Mouse (Mus musculus): ENCODE results near the gene Sapcd1. TPM values are rescaled to one million over a fixed set of nuclear protein-coding genes. Genes with fewer than 3 reads are reported as not detected.

Gene Sapcd1
- not detected for polyA plus RNA-seq (2014; fragmentation: Illumina TruSeq; extraction: RNeasy Lipid Tissue Mini Kit (QIAGEN cat#74804); ENCODE audit: low read depth, low replicate concordance)

DNA sequence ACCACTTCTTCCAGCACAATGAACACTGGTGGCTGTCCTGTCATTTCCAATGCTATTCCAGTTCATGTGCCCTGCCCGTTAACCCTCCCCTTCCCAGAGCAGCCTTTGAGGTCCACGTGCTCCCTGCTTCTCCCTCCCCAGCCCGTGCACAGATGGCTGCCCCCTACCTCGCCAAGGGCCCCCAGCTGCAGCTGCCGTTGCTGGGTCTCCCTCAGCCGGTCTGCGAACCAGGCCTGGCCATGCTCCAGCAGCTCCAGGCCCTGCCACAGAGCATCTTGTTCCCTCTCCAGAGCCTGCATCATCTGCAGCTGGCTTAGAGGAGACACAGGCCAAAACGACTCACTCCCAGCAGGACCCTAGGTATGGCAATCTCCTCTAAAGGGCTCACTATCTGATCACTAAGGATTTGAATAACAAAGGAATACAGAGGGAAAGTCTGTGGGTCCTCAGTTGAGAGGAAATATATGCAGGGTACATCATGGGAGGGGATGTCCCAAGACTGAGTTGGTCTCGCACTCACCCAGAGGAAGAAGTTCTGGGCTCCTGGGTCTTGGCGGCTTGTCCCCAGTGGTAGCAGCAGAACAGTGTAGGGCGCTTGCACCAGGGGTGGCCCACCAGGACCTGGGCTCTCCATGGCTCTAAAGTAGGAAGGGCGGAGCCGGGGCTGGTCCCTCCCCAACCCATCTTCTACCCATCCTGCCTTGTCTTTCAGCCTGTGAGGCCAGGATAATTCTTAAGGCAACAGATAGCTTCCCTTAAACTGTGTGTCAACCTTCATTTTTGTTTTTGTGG lies at the start of gene Sapcd1:
Gene Sapcd1, minus strand, starts transcription at position 740 of the 792 bp plus-strand sequence.

DNA sequence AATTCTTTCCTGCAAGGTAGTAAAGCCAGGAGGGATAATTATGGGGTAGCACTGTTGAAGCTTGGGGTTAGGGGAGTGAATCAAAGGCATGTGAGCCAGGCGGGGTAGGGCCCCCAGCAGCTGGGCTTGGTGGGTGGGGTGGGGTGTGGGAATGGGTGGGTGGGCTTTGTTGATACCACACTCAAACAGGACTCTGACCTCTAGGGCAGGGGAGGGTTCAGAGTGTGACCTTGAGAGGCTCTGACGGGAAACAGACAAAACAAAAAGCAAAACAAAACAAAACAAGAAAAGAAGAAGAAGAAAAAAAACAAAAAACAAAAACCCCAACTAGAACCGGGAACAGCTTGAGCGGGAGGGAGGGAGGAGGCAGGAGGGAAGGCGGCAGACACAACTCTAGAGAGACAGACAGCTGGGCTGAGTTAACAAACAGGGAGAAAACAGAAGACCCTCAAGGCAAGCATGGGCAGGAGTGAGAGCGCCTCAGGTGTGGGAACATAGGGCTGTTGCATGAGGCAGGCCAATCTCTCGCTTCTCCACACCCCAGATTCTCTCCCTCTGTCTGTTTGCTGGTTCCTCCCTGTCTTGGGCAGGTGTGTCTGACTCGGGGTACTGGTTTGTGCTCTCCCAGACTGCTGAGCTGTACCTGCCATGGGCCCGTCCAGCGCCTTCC lies 48.8 kb upstream of the Sapcd1 start, which contains the start of gene Ly6g6e:
Gene Ly6g6e, plus strand, starts transcription at position 396 of the 670 bp plus-strand sequence.

DNA sequence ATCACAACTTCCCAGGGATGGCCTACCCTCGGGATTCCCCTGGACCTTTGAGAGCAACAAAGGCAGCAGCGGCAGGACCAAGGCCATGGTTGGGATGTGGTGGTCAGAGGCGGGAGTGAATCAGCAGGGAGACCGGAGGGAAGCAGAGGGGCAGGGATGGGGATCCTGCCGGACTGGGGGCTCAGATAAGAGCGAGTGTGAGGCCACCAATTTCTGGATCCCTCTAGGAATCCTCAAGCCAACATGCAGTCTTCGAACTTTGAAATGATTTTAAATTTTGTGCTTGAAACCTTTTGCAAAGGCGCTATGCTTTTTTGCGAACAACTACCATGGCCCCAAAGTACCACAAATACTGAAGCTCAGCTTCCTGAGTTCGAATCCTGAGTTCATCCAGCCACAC lies 38.3 kb upstream of the Sapcd1 start, which contains the start of gene Mpig6b:
Gene Mpig6b, minus strand, starts transcription at position 101 of the 400 bp plus-strand sequence.

DNA sequence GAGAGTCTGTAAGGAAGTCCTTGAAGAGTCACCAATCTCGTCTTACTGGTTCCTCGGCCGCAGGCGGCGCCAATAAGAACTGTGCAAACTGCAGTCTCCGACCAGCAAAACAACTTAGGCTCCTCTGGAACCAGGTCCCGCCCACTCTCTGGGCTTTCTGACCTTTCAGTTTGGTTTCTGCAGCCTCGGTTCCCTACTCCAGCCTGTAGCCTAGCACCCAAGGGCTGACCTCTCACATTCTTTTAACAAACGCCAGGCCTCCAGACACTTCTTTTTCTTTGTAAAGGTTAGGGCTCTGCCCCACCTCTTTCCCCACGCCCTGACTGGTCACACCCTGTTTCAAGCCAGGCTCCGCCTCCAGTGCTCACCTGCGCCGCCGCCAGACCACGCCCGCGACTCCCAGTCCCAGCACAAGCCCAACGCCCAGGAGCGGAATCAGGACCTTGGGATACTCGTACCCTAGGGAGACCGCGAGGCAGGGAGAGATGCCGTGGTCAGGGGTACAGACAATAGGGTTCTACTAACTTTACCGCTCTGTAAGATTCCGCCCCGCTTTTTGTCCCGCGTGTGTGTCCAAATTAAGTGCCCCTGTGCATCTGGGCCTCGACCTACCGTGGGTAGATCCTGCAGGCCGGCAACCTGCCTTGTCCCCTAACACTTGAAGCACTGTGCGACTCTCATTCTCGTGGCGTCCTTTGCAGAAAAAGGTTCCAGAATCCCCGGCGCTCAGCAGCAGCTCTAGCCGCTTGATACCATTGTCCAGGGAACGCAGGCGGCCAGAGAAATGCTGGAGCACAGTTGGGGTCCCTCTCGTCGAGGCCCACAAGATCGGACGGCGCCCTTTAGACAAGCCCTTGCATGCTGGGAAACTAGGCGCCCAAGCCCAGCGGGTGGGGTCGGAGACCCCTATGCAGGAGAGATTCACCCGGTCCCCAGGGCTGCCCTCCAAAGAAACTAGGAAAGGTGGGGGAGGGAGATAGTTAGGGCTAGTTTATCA lies 37.4 kb upstream of the Sapcd1 start, which contains the start of gene Ly6g6c:
Gene Ly6g6c, plus strand, starts transcription at position 438 of the 997 bp plus-strand sequence.

DNA sequence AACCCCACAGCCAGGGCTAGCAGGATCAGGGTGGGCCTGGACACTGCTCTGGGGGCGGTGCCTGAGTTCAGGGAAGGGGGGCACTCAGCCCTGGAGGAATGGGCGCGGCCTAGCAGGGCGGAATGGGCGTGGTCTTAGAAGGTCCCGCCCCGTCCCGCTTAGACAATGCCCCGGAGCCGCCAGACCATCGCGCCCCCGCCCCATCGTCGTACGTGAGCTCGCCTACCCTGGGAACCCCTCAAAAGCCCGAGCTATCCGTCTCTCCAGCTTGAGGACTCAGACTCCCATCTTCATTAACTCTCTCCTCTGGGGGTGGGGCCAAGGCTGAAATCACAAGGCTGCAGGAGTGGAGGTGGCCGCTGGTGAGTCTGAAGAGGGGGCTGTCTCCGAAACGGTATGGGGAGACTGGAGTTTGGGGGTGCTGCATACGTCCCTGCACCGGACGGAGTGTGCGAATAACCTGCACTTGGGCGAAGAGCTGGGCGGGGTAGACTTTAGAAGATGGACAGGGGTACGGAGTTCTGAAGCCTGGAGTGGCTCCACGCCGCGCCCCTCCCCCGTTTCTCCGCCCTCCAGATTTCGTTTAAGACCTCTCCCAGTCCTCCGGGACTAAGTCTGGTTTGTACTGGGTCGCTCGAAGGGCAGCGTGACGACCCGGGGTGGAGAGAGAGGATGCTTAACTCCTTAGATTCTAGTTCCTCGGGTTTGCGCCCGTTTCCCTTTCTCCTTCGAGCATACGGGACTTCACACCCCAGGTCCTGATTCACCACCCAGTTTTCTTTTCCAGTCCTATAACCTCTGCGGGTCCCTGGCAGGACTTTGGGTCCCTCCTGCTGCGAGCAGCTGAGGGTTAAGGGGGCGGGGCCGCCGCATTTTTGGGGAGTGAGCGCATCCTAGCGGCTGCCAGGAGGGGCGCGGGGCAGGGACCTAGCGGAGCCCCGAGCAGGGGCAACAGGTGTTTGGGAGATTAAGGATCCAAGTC lies 31.4 kb upstream of the Sapcd1 start, which contains the start of gene Ddah2:
Gene Ddah2, plus strand, starts transcription at position 125 of the 982 bp plus-strand sequence.

DNA sequence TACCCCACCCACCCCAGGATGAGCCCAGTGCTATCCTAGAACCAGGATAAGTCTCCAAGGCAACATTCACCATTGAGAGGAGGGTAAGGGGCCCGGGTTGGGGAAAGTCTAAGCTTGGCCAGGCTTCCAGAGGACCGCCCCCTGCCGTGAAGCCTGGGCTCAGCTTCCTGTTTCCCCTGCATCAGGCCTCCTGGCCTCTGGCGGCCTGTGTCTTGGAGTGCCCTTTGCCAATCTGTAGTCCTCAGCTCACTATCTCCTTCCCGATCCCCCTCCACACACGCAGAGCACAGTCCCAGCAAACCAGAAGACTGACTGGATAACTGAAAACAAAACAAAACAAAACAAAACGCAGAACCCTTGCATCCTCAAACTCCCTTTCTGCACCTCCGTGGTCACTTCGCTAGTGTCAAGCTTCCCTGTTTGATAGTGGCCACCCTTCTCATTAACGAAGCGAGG lies 21.8 kb upstream of the Sapcd1 start, which contains the start of gene Clic1:
Gene Clic1, plus strand, starts transcription at position 406 of the 456 bp plus-strand sequence.

DNA sequence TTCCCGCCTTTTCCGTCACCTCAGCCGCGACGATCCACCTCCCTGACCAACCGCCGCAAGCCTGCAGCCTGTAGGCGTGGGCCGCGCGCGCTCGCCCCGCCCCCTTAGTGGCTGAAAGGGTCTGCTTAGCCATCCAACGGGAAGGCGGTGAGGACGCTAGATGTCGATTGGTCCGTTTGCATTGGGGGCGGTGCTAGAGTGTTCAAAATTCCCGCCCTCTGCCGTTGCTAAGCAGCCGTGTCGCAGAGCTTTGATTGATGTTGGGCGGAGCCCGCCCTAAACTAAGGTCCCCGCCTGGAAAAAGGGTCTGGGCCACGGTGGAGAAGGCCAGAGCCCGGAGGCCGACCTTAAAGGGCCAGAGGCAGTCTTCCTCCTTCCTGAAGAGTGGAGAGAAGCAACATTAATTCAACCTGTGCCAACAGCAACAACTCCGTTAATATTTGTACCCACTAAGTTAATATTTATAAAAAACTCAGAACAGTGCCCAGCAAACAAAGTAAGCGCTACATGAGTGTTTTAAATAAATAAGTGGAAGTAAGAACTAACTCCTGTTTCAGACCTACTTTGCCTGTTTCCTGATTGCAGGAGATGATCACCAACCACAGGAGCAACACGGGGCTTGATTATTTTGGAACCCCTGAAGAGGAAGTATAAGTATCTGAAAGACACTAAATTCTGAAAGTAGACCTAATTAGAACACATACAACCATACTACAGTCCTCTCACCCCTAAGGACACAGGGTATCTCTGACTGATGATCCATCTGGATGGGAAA lies 19.1 kb upstream of the Sapcd1 start, which contains the start of gene Msh5:
Gene Msh5, minus strand, starts transcription at position 65 of the 775 bp plus-strand sequence.

DNA sequence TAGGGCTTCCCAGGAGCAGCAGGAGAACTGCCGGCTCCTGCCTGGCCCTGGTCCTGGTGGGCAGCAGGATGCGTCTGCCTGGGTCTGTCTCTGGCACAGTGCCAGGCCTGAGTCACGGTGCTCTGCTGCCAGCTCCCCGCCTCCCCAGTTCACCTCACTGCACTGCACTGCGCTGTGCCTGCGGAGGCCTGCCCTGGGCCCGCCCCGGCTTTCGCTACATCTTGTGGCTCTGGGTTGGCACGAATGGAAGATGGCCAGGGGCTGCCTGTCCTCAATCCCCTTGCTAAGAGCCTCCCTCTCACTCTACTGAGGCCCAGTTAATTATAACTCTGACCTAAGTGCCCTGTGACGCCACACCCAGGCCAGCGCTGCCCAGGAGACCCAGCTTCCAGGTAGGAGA lies 11.4 kb downstream of the Sapcd1 start, which contains the start of gene Vwa7:
Gene Vwa7, plus strand, starts transcription at position 204 of the 400 bp plus-strand sequence.

DNA sequence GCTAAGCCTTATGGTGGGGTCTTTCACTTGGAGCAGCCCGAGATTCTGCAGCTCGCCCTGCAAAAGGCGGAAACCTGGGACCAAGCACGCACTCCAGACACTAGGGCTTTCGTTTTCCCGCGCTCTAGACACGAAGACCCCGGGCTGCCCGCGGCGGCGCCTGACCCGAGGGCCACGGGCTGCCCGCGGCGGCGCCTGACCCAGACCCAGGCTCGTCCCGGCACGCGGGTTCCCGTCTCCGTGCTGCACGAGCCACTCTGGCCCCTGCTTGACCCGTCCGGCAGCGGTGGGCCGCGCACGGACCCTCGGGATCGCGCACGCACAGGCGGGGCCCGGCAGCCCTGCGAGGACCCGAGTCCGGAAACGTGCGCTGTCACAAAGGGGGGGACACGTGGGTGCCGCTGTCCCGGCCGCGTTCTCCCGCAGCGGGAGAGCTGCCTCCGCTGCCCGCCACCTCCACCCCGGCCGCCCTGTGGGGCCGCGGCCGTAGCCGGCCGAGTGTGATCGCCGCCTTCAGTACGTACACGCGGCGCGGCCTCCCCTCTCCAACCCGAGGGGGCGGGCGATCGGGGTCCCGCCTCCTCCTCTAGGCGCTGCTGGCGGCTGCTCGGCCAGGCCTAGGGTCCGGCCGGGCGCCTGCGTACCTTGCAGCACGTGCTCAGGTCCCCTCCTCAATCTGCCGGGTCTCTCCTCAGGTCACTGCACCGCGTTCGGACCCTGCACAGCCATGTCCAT lies 26.9 kb downstream of the Sapcd1 start, which contains the start of gene Vars:
Gene Vars, plus strand, starts transcription at position 271 of the 735 bp plus-strand sequence.

DNA sequence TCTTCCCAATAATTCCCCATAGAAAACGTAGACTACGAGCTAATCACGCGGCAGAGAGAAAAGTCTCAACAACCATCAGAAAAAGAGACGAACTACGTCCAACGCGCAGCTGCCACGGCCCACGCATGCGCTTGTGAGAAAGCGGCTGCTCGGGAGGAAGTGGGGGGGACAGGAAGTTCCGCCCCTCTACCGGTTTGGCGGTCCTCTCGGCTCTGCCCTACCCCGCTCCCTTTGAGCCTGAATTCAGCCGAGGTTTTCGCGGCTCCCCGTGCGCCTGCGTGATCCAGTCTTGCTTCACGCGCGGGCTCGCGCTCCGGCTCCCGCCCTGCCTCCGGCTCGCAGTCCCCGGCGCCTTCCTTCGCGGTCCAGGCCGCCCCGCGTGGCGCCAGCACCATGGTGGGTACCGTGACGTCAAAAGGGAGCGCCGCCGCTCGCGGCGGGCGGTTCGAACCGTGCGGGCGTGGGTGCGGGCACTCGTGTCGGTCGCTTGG lies 46.1 kb downstream of the Sapcd1 start, which contains the start of gene Lsm2:
Gene Lsm2, plus strand, starts transcription at position 173 of the 491 bp plus-strand sequence.

Other genes starting within 250 kb of the Sapcd1 start
- gene Cyp21a1, start 223.5 kb downstream of the Sapcd1 start, polyA plus RNA-seq (2014; fragmentation: Illumina TruSeq; extraction: RNeasy Lipid Tissue Mini Kit (QIAGEN cat#74804); ENCODE audit: low read depth, low replicate concordance) = not detected
- 2.6 TPM for gene Stk19, start 191.1 kb downstream of the Sapcd1 start, polyA plus RNA-seq (2014; fragmentation: Illumina TruSeq; extraction: RNeasy Lipid Tissue Mini Kit (QIAGEN cat#74804); ENCODE audit: low read depth, low replicate concordance)
- 3.0 TPM for gene Dxo, start 191.0 kb downstream of the Sapcd1 start, polyA plus RNA-seq (2014; fragmentation: Illumina TruSeq; extraction: RNeasy Lipid Tissue Mini Kit (QIAGEN cat#74804); ENCODE audit: low read depth, low replicate concordance)
- gene Skiv2l, start 177.8 kb downstream of the Sapcd1 start, polyA plus RNA-seq (2014; fragmentation: Illumina TruSeq; extraction: RNeasy Lipid Tissue Mini Kit (QIAGEN cat#74804); ENCODE audit: low read depth, low replicate concordance) = 2.3 TPM
- 1.4 TPM for gene Nelfe, start 177.6 kb downstream of the Sapcd1 start, polyA plus RNA-seq (2014; fragmentation: Illumina TruSeq; extraction: RNeasy Lipid Tissue Mini Kit (QIAGEN cat#74804); ENCODE audit: low read depth, low replicate concordance)
- gene Cfb, start 165.5 kb downstream of the Sapcd1 start, polyA plus RNA-seq (2014; fragmentation: Illumina TruSeq; extraction: RNeasy Lipid Tissue Mini Kit (QIAGEN cat#74804); ENCODE audit: low read depth, low replicate concordance) = 38.0 TPM
- 1.5 TPM for gene Zbtb12, start 148.5 kb downstream of the Sapcd1 start, polyA plus RNA-seq (2014; fragmentation: Illumina TruSeq; extraction: RNeasy Lipid Tissue Mini Kit (QIAGEN cat#74804); ENCODE audit: low read depth, low replicate concordance)
- gene Gm20547, start 146.0 kb downstream of the Sapcd1 start, polyA plus RNA-seq (2014; fragmentation: Illumina TruSeq; extraction: RNeasy Lipid Tissue Mini Kit (QIAGEN cat#74804); ENCODE audit: low read depth, low replicate concordance) = 16.3 TPM
- 7.3 TPM for gene C2, start 129.8 kb downstream of the Sapcd1 start, polyA plus RNA-seq (2014; fragmentation: Illumina TruSeq; extraction: RNeasy Lipid Tissue Mini Kit (QIAGEN cat#74804); ENCODE audit: low read depth, low replicate concordance)
- 7.7 TPM for gene Ehmt2, start 129.5 kb downstream of the Sapcd1 start, polyA plus RNA-seq (2014; fragmentation: Illumina TruSeq; extraction: RNeasy Lipid Tissue Mini Kit (QIAGEN cat#74804); ENCODE audit: low read depth, low replicate concordance)
- 8.2 TPM for gene Slc44a4, start 113.5 kb downstream of the Sapcd1 start, polyA plus RNA-seq (2014; fragmentation: Illumina TruSeq; extraction: RNeasy Lipid Tissue Mini Kit (QIAGEN cat#74804); ENCODE audit: low read depth, low replicate concordance)
- gene Neu1, start 96.8 kb downstream of the Sapcd1 start, polyA plus RNA-seq (2014; fragmentation: Illumina TruSeq; extraction: RNeasy Lipid Tissue Mini Kit (QIAGEN cat#74804); ENCODE audit: low read depth, low replicate concordance) = 25.6 TPM
- gene Hspa1b, start 68.8 kb downstream of the Sapcd1 start, polyA plus RNA-seq (2014; fragmentation: Illumina TruSeq; extraction: RNeasy Lipid Tissue Mini Kit (QIAGEN cat#74804); ENCODE audit: low read depth, low replicate concordance) = 17.9 TPM
- not detected for gene Gm20481, start 58.1 kb downstream of the Sapcd1 start, polyA plus RNA-seq (2014; fragmentation: Illumina TruSeq; extraction: RNeasy Lipid Tissue Mini Kit (QIAGEN cat#74804); ENCODE audit: low read depth, low replicate concordance)
- 8.4 TPM for gene Hspa1a, start 55.9 kb downstream of the Sapcd1 start, polyA plus RNA-seq (2014; fragmentation: Illumina TruSeq; extraction: RNeasy Lipid Tissue Mini Kit (QIAGEN cat#74804); ENCODE audit: low read depth, low replicate concordance)
- gene Hspa1l, start 55.3 kb downstream of the Sapcd1 start, polyA plus RNA-seq (2014; fragmentation: Illumina TruSeq; extraction: RNeasy Lipid Tissue Mini Kit (QIAGEN cat#74804); ENCODE audit: low read depth, low replicate concordance) = not detected
- gene Lsm2, start 46.2 kb downstream of the Sapcd1 start, polyA plus RNA-seq (2014; fragmentation: Illumina TruSeq; extraction: RNeasy Lipid Tissue Mini Kit (QIAGEN cat#74804); ENCODE audit: low read depth, low replicate concordance) = 12.6 TPM
- 5.7 TPM for gene Vars, start 27.0 kb downstream of the Sapcd1 start, polyA plus RNA-seq (2014; fragmentation: Illumina TruSeq; extraction: RNeasy Lipid Tissue Mini Kit (QIAGEN cat#74804); ENCODE audit: low read depth, low replicate concordance)
- not detected for gene Vwa7, start 11.4 kb downstream of the Sapcd1 start, polyA plus RNA-seq (2014; fragmentation: Illumina TruSeq; extraction: RNeasy Lipid Tissue Mini Kit (QIAGEN cat#74804); ENCODE audit: low read depth, low replicate concordance)
- gene Msh5, start 18.7 kb upstream of the Sapcd1 start, polyA plus RNA-seq (2014; fragmentation: Illumina TruSeq; extraction: RNeasy Lipid Tissue Mini Kit (QIAGEN cat#74804); ENCODE audit: low read depth, low replicate concordance) = 1.1 TPM
- 25.4 TPM for gene Clic1, start 21.9 kb upstream of the Sapcd1 start, polyA plus RNA-seq (2014; fragmentation: Illumina TruSeq; extraction: RNeasy Lipid Tissue Mini Kit (QIAGEN cat#74804); ENCODE audit: low read depth, low replicate concordance)
- 0.97 TPM for gene Ddah2, start 31.0 kb upstream of the Sapcd1 start, polyA plus RNA-seq (2014; fragmentation: Illumina TruSeq; extraction: RNeasy Lipid Tissue Mini Kit (QIAGEN cat#74804); ENCODE audit: low read depth, low replicate concordance)
- gene Ly6g6c, start 37.4 kb upstream of the Sapcd1 start, polyA plus RNA-seq (2014; fragmentation: Illumina TruSeq; extraction: RNeasy Lipid Tissue Mini Kit (QIAGEN cat#74804); ENCODE audit: low read depth, low replicate concordance) = not detected
- 1.1 TPM for gene Mpig6b, start 38.2 kb upstream of the Sapcd1 start, polyA plus RNA-seq (2014; fragmentation: Illumina TruSeq; extraction: RNeasy Lipid Tissue Mini Kit (QIAGEN cat#74804); ENCODE audit: low read depth, low replicate concordance)
- not detected for gene Ly6g6e, start 48.9 kb upstream of the Sapcd1 start, polyA plus RNA-seq (2014; fragmentation: Illumina TruSeq; extraction: RNeasy Lipid Tissue Mini Kit (QIAGEN cat#74804); ENCODE audit: low read depth, low replicate concordance)
- gene Ly6g6d, start 50.0 kb upstream of the Sapcd1 start, polyA plus RNA-seq (2014; fragmentation: Illumina TruSeq; extraction: RNeasy Lipid Tissue Mini Kit (QIAGEN cat#74804); ENCODE audit: low read depth, low replicate concordance) = not detected
- gene Ly6g6f, start 57.6 kb upstream of the Sapcd1 start, polyA plus RNA-seq (2014; fragmentation: Illumina TruSeq; extraction: RNeasy Lipid Tissue Mini Kit (QIAGEN cat#74804); ENCODE audit: low read depth, low replicate concordance) = not detected
- 7.6 TPM for gene Abhd16a, start 61.2 kb upstream of the Sapcd1 start, polyA plus RNA-seq (2014; fragmentation: Illumina TruSeq; extraction: RNeasy Lipid Tissue Mini Kit (QIAGEN cat#74804); ENCODE audit: low read depth, low replicate concordance)
- gene Ly6g5c, start 80.3 kb upstream of the Sapcd1 start, polyA plus RNA-seq (2014; fragmentation: Illumina TruSeq; extraction: RNeasy Lipid Tissue Mini Kit (QIAGEN cat#74804); ENCODE audit: low read depth, low replicate concordance) = not detected
- gene Ly6g5b, start 87.4 kb upstream of the Sapcd1 start, polyA plus RNA-seq (2014; fragmentation: Illumina TruSeq; extraction: RNeasy Lipid Tissue Mini Kit (QIAGEN cat#74804); ENCODE audit: low read depth, low replicate concordance) = not detected
- 0.85 TPM for gene Gpank1, start 93.4 kb upstream of the Sapcd1 start, polyA plus RNA-seq (2014; fragmentation: Illumina TruSeq; extraction: RNeasy Lipid Tissue Mini Kit (QIAGEN cat#74804); ENCODE audit: low read depth, low replicate concordance)
- gene Csnk2b, start 94.0 kb upstream of the Sapcd1 start, polyA plus RNA-seq (2014; fragmentation: Illumina TruSeq; extraction: RNeasy Lipid Tissue Mini Kit (QIAGEN cat#74804); ENCODE audit: low read depth, low replicate concordance) = 187 TPM
- 0.53 TPM for gene D17H6S53E, start 98.4 kb upstream of the Sapcd1 start, polyA plus RNA-seq (2014; fragmentation: Illumina TruSeq; extraction: RNeasy Lipid Tissue Mini Kit (QIAGEN cat#74804); ENCODE audit: low read depth, low replicate concordance)
- gene Apom, start 104.0 kb upstream of the Sapcd1 start, polyA plus RNA-seq (2014; fragmentation: Illumina TruSeq; extraction: RNeasy Lipid Tissue Mini Kit (QIAGEN cat#74804); ENCODE audit: low read depth, low replicate concordance) = 4.8 TPM
- 3.9 TPM for gene Bag6, start 107.2 kb upstream of the Sapcd1 start, polyA plus RNA-seq (2014; fragmentation: Illumina TruSeq; extraction: RNeasy Lipid Tissue Mini Kit (QIAGEN cat#74804); ENCODE audit: low read depth, low replicate concordance)
- 2.1 TPM for gene Prrc2a, start 136.9 kb upstream of the Sapcd1 start, polyA plus RNA-seq (2014; fragmentation: Illumina TruSeq; extraction: RNeasy Lipid Tissue Mini Kit (QIAGEN cat#74804); ENCODE audit: low read depth, low replicate concordance)
- gene Aif1, start 148.1 kb upstream of the Sapcd1 start, polyA plus RNA-seq (2014; fragmentation: Illumina TruSeq; extraction: RNeasy Lipid Tissue Mini Kit (QIAGEN cat#74804); ENCODE audit: low read depth, low replicate concordance) = 2.3 TPM
- not detected for gene Lst1, start 160.4 kb upstream of the Sapcd1 start, polyA plus RNA-seq (2014; fragmentation: Illumina TruSeq; extraction: RNeasy Lipid Tissue Mini Kit (QIAGEN cat#74804); ENCODE audit: low read depth, low replicate concordance)
- gene Ltb, start 166.4 kb upstream of the Sapcd1 start, polyA plus RNA-seq (2014; fragmentation: Illumina TruSeq; extraction: RNeasy Lipid Tissue Mini Kit (QIAGEN cat#74804); ENCODE audit: low read depth, low replicate concordance) = not detected
- gene Tnf, start 174.0 kb upstream of the Sapcd1 start, polyA plus RNA-seq (2014; fragmentation: Illumina TruSeq; extraction: RNeasy Lipid Tissue Mini Kit (QIAGEN cat#74804); ENCODE audit: low read depth, low replicate concordance) = not detected
- gene Lta, start 177.3 kb upstream of the Sapcd1 start, polyA plus RNA-seq (2014; fragmentation: Illumina TruSeq; extraction: RNeasy Lipid Tissue Mini Kit (QIAGEN cat#74804); ENCODE audit: low read depth, low replicate concordance) = not detected
- not detected for gene Gm16181, start 192.8 kb upstream of the Sapcd1 start, polyA plus RNA-seq (2014; fragmentation: Illumina TruSeq; extraction: RNeasy Lipid Tissue Mini Kit (QIAGEN cat#74804); ENCODE audit: low read depth, low replicate concordance)
- 5.2 TPM for gene Atp6v1g2, start 205.6 kb upstream of the Sapcd1 start, polyA plus RNA-seq (2014; fragmentation: Illumina TruSeq; extraction: RNeasy Lipid Tissue Mini Kit (QIAGEN cat#74804); ENCODE audit: low read depth, low replicate concordance)
- gene Nfkbil1, start 207.8 kb upstream of the Sapcd1 start, polyA plus RNA-seq (2014; fragmentation: Illumina TruSeq; extraction: RNeasy Lipid Tissue Mini Kit (QIAGEN cat#74804); ENCODE audit: low read depth, low replicate concordance) = not detected
- gene Ddx39b, start 213.7 kb upstream of the Sapcd1 start, polyA plus RNA-seq (2014; fragmentation: Illumina TruSeq; extraction: RNeasy Lipid Tissue Mini Kit (QIAGEN cat#74804); ENCODE audit: low read depth, low replicate concordance) = 4.9 TPM
- gene H2-D1, start 234.7 kb upstream of the Sapcd1 start, polyA plus RNA-seq (2014; fragmentation: Illumina TruSeq; extraction: RNeasy Lipid Tissue Mini Kit (QIAGEN cat#74804); ENCODE audit: low read depth, low replicate concordance) = 26.4 TPM